Mouse (Mus musculus): ENCODE data around the gene Acsl1. TPM values are rescaled to one million over a fixed set of nuclear protein-coding genes. Genes with fewer than 3 reads are reported as not detected.

Acsl1 gene
- total RNA-seq, 2 experiments from 2014 or later: 41.4 to 45.8 TPM

DNA sequence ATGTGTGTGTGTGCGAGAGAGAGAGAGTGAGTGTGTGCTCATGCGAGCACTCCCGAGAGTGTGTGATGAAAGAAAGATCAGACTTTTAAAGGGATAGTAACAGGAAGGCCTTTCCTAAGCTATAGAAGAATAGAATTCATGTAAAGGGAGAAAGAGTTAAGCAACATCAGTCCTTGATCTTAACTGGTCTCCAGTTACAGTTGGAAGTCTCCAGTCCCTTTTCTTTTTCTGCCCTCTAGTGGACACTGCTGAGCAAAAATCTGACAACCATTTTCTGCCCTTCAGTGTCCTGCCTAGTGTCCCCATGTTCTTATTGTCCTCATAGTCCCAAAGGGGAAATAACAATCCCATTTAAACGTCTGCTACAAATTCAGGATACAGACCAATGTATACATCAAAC lies 76.4 kb downstream of the Acsl1 start:
- peak; percentile 79 for TF ChIP-seq CTCF (IDR thresholded peaks at IDR 0.05)
- no peak for DNase-seq (ENCODE audit: extremely low spot score in 1 of 2, low spot score in 2 of 2)
- intact Hi-C loops (cut with DNase I): loop anchor here (1.0 to 5.0 kb wide), 2 partner anchors 236 to 360 kb away; no protein-coding TSS in a partner anchor
- H3K4me3 ChIP-seq: no peak overlapping the region
- H3K27ac ChIP-seq: no peak overlapping the region

DNA sequence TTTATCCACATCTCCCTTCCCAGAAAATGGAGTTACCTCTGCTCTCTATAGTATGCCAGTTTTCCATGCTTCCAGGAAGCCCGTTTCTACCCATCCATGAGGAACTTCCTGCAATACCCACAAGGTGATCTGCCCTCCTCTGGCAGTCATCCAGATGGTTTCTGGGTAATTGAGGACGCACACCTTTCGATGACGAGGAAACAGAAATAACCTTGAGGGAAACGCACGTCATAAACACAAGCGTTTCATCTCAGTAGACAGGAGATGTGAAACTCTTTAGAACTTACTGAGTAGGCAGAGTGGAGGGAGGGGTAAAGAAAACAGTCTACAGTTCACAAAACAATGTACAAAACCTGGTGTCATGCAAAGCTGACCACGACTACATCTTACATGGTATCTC lies 79.2 kb downstream of the Acsl1 start:
- Histone ChIP-seq H3K27ac (no peak overlapping the region), H3K4me3 (no peak overlapping the region)
- intact Hi-C loops (cut with DNase I): loop anchor here (5.0 kb wide), 1 partner anchor 67 kb away; the partner anchor contains the start of genes Casp3 and Primpol
- TF ChIP-seq CTCF (IDR thresholded peaks at IDR 0.05): no peak
- no peak for DNase-seq (ENCODE audit: extremely low spot score in 1 of 2, low spot score in 2 of 2)

DNA sequence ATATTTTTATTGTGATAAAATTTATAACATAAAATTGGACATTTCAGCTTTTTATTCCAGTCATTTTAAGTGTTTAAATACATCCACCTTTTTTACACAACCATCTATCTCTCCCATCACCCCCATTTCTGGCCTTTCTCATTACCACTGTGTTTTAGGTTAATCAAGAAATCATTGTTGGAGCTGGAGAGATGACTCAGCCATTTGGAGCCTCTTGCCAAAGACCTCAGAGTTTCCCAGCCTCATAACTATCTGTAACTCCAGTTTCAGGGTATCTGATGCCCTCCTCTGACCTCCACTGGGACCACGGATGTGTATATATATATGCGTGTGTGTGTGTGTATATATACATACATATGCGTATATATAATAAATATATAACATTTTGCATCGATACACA lies 80.2 kb downstream of the Acsl1 start:
- intact Hi-C loops (cut with DNase I): loop anchor here (1.0 to 5.0 kb wide), 2 partner anchors 66 to 340 kb away; partner anchors contain the start of genes Casp3, Primpol and Slc25a4
- no peak for TF ChIP-seq CTCF (IDR thresholded peaks at IDR 0.05)
- DNase-seq (ENCODE audit: extremely low spot score in 1 of 2, low spot score in 2 of 2): no peak
- Histone ChIP-seq H3K4me3 (peak overlapping the region; percentile 51), H3K27ac (peak overlapping the region; percentile 88)

DNA sequence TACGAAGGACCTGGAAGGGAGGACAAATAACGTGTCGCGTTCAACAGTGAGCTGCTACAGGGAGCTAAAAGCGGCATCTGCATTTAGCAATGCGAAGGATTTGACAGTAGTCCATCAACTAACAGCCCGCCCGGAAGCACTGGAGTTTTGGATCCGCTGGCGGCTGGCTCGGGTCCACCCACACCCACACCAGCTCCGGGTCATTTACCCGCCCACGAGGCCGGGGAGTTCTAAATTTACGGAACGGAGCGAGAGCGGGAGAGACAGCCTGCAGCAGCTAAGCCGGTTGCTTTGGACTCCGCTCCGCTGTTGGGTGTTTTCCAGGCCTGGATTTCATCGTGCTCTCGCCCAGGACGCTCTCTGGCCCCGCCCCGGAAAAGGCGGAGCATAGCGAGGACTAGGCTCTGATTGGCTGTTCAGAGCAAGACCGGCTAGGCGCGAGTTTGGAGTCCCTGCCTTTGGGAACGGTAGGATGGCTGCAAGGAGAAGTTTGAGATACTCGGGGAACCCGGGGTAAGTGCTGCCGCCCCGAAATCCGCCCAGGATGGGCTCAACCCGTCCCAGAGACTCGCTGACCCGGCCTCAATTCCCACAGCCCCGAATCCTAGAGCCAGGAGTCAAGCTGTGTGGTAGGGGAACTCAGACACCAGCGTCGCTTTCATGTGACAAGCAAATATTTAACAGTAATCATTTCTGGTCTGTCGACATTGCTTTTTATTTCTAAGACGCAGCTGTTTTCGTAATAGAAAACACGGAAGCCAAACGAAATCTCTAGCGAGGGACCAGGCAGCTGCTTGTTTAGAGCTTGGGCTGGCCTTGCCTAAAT lies 81.0 kb downstream of the Acsl1 start, which contains the start of gene Cenpu:
Gene Cenpu, plus strand, starts transcription at position 414 of the 826 bp plus-strand sequence.
- TF ChIP-seq CTCF (IDR thresholded peaks at IDR 0.05): no peak
- H3K4me3 ChIP-seq: peak within 1 kb of the TSS; percentile 72
- DNase-seq (ENCODE audit: extremely low spot score in 1 of 2, low spot score in 2 of 2): peak; percentile 99 to 100
- peak within 1 kb of the TSS; percentile 88 for H3K27ac ChIP-seq
- intact Hi-C loops (cut with DNase I): loop anchor here (1.0 to 5.0 kb wide), 2 partner anchors 65 to 341 kb away; partner anchors contain the start of genes Casp3, Primpol and Slc25a4

DNA sequence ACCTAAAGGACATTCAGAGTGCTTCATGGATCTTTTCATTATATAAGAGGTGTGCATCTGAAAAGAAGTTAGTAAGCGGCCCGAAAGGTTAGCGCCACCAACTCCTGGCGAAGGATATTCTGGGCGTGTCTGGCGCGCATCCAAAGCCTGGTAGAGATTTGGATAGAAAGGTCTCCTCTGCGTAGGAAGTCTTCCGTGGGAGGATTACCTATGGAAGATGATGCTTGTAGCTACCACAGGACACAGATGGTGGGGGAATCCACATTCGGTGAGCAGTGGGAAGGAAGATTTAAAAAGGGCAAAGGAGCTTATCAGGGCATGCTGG lies 81.6 kb downstream of the Acsl1 start:
- TF ChIP-seq CTCF (IDR thresholded peaks at IDR 0.05): no peak
- H3K27ac ChIP-seq: no peak overlapping the region
- intact Hi-C loops (cut with DNase I): loop anchor here (5.0 kb wide), 1 partner anchor 65 kb away; the partner anchor contains the start of genes Casp3 and Primpol
- H3K4me3 ChIP-seq: peak overlapping the region; percentile 72
- DNase-seq (ENCODE audit: extremely low spot score in 1 of 2, low spot score in 2 of 2): no peak

DNA sequence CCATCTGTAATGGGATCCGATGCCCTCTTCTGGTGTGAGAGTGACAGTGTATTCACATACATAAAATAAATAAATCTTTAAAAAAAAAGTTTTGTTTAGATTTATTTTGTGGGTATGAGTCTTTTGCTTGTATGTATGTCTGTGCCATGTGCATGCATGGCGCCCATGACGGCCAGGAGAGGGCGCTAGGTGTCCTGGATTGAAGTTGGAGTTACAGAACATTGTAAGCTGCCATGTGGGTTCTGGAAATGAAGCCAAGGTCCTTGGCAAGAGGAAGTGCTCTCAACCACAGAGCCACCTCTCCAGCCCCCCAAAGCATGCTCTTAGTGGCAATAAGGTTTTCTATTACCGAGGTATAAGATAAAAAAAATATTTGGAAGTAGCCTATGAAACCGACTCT lies 88.6 kb downstream of the Acsl1 start:
- no peak overlapping the region for H3K27ac ChIP-seq
- intact Hi-C loops (cut with DNase I): loop anchor here (5.0 kb wide), 1 partner anchor 393 kb away; no protein-coding TSS in a partner anchor
- no peak overlapping the region for H3K4me3 ChIP-seq
- no peak for DNase-seq (ENCODE audit: extremely low spot score in 1 of 2, low spot score in 2 of 2)
- TF ChIP-seq CTCF (IDR thresholded peaks at IDR 0.05): peak; percentile 43

DNA sequence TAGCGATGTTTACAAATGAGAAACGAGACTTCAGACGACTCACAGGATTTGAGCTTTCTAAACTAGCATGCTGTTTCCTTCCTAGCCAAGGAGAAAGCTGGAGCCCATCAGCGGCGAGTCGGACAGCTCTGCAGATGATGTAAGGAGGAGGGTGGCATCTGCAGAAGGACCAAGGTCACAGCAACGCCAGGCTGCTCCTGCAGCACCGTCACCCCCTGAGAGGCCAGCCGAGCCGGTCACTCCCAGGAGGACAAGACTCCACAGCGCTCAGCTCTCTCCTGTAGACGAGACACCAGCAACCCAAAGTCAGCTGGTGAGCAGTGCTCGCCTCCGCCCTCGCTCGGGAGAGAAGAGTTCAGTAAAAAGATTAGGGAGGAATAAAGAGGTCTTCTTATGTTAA lies 91.5 kb downstream of the Acsl1 start:
- DNase-seq (ENCODE audit: extremely low spot score in 1 of 2, low spot score in 2 of 2): no peak

DNA sequence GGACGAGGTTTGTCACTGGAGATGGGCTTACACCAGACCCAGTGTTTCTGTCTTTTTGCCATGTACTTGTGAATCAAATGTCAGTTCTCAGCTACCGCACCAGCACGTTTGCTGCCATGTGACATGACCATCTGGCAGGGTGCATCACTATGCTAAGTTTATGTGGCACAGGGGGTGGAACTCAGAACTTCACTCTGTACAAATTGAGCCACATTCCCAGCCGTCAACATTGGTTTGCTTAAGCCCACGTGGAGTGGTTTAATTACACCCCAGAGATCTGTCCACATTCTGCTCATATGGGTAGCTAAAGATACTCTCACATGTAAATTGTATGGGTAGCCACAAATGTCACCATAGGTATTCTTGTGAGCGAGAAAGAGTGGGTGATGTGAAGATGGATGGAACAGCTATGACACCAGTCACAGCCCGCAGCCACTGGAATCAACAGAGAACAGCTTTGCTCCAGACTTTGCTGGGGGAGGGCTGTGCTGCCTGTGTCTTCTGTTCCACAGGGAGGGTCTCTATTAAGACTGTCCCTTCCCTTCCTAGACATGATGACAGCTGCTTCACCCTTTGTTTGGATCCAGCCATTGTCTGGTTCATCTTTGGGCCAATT lies 96.2 kb downstream of the Acsl1 start:
- TF ChIP-seq CTCF (IDR thresholded peaks at IDR 0.05): no peak
- intact Hi-C loops (cut with DNase I): loop anchor here (2.0 to 10.0 kb wide), 3 partner anchors 50 to 808 kb away; partner anchors contain the start of genes Casp3 and Primpol
- peak; percentile 41 to 86 for DNase-seq (ENCODE audit: extremely low spot score in 1 of 2, low spot score in 2 of 2)
- H3K27ac ChIP-seq: peak overlapping the region; percentile 40; the same call in 1 of the 2 replicates
- no peak overlapping the region for H3K4me3 ChIP-seq

More for the DNA sequence above, 91.5 kb downstream of the Acsl1 start:
- no peak overlapping the region for H3K4me3 ChIP-seq
- TF ChIP-seq CTCF (IDR thresholded peaks at IDR 0.05): no peak
- no peak overlapping the region for H3K27ac ChIP-seq
- intact Hi-C loops (cut with DNase I): loop anchor here (10.0 kb wide), 1 partner anchor 812 kb away; no protein-coding TSS in a partner anchor

DNA sequence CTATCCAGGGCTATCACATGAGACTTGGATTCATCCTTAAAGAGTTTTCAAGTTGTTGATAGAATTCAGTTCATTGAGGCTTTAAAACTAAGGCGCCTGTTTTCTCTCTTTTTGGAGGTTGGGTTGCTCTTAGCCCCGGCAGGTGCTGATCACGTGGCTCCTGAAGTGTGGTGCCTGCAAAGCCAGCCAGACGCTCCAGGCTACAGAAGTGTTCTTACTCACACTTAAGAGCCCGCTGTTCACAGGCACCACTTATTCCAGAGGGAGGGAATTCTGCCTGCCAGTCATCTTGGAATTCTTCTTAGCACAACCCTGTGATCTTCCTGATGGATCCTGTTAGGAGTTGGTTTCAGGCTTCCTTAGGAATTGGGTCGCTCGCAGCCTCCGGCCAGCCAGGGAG lies 97.1 kb downstream of the Acsl1 start:
- no peak overlapping the region for H3K4me3 ChIP-seq
- no peak for DNase-seq (ENCODE audit: extremely low spot score in 1 of 2, low spot score in 2 of 2)
- intact Hi-C loops (cut with DNase I): loop anchor here (2.0 to 10.0 kb wide), 3 partner anchors 49 to 807 kb away; partner anchors contain the start of genes Casp3 and Primpol
- H3K27ac ChIP-seq: peak overlapping the region; percentile 25; the same call in 1 of the 2 replicates
- TF ChIP-seq CTCF (IDR thresholded peaks at IDR 0.05): no peak

DNA sequence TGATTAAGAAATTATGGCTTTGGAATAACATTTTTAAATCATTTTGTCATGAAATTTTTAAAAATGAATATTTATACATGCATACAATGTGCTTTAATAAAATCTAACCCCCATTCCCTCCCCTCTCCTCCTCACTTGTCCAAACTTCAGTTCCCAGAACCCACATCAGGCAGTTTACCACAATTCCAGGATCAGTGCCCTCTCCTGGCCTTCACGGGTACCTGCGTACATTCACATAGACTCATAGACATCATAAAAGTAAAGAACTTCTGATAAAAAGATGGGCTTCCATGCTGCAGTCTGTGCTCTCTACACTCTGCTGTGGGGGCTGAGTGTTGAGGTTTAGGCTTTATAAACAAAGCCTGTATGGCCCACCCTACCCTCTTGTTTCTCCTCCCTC lies 98.1 kb downstream of the Acsl1 start:
- Histone ChIP-seq H3K27ac (no peak overlapping the region), H3K4me3 (no peak overlapping the region)
- intact Hi-C loops (cut with DNase I): loop anchor here (5.0 to 10.0 kb wide), 2 partner anchors 48 to 806 kb away; partner anchors contain the start of genes Casp3 and Primpol
- peak; percentile 12 for TF ChIP-seq CTCF (IDR thresholded peaks at IDR 0.05)
- no peak for DNase-seq (ENCODE audit: extremely low spot score in 1 of 2, low spot score in 2 of 2)

DNA sequence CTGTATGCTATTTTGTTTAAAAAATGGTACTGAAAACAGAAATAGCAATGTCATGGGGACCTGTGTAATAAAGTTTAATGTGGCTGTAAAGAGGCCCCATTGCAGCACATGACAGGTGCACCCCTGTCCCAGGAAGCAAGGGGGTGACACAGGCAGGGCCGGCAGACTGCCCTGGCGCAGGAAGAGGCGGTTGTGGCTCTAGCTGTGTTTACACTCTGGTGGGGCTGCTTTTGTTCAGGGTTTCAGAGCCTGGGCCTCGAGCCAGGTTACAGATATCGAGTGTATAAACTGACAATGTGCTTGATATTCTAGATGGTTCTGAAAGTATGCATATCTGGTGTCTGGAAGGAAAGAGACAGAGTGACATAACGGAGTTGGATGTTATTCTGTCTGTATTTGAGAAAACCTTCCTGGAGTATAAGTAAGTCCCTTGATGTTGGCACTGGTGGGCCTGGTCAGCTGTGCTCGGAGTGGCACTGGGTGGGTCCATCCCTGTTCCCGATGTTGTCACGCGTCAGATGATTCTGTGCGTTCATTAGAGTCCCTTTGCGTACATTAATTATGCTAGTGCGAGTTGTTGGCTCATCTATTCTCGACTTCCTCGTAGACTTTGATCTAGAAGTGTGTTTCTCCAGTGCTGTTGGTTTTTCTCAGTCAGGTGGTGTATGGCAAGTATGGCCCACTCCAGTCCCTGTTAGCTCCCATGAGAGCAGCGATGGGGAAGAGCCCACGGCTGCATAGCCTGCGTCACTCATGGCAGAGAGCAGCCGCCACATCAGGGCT lies 99.0 kb downstream of the Acsl1 start:
- H3K27ac ChIP-seq: no peak overlapping the region
- no peak for DNase-seq (ENCODE audit: extremely low spot score in 1 of 2, low spot score in 2 of 2)
- intact Hi-C loops (cut with DNase I): loop anchor here (5.0 to 10.0 kb wide), 2 partner anchors 47 to 805 kb away; partner anchors contain the start of genes Casp3 and Primpol
- no peak overlapping the region for H3K4me3 ChIP-seq
- no peak for TF ChIP-seq CTCF (IDR thresholded peaks at IDR 0.05)
